ENCODE assay signal across 10 mouse cellular contexts in the genomic region with DNA sequence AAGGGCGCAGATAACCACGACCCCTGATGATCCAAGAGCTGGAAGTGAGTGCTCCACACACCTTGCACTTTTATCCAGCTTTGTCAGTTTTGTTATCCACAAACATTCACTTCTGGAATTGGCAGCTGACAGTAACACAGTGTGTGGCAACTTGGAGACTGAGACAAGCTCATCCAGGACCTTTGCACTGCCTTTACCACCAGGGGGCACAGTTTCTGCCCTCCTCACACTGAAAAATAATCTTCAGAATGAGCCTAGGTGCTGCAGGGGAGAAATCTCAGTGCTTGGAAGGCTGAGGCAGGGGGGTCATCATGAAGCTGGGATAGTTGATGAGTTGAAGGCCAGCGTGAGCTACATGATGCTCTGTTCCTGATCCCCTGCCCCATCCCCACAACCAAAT.
A peak's percentile ranks its signal among the peaks of the same experiment; 100 is the strongest.
DNase-seq lines count a peak whose midpoint lies in the region; ATAC-seq and TF ChIP-seq lines count a peak whose summit lies in the region.
"Had no signal": no experiment of that assay in that cellular context is flagged by ENCODE, and none has a peak within 500 bp of the region (broad histone marks: within the 10 kb centered on the region; RNA-seq: fewer than 3 reads in every experiment).

No protein-coding gene starts in this region.

- TF ChIP-seq POLR2A in embryonic fibroblast, embryonic 13.5 days (IDR thresholded peaks at IDR 0.05; ENCODE audit: low read depth, low read length): no peak
- TF ChIP-seq POLR2A in lung, adult 2 months (IDR thresholded peaks at IDR 0.05; ENCODE audit: borderline replicate concordance, extremely low read depth, low read depth, low read length): no peak

- H3K9me3 ChIP-seq in hindbrain, postnatal 0 days (ENCODE audit: low read length): no peaks in the 10 kb centered on the region
- H3K9me3 ChIP-seq in hindbrain, embryonic 13.5 days: no peaks in the 10 kb centered on the region
- H3K9me3 ChIP-seq in midbrain, embryonic 10.5 days (replicated peaks): no peaks in the 10 kb centered on the region
- H3K9me3 ChIP-seq in midbrain, embryonic 13.5 days: no peaks in the 10 kb centered on the region
- H3K9me3 ChIP-seq: midbrain, embryonic 12.5 days had no signal

- no peak overlapping the region for H3K27ac ChIP-seq in hindbrain, postnatal 0 days
- H3K27ac ChIP-seq in hindbrain, embryonic 13.5 days: no peak overlapping the region
- no peak overlapping the region for H3K27ac ChIP-seq in midbrain, embryonic 10.5 days (replicated peaks)
- H3K27ac ChIP-seq in midbrain, embryonic 13.5 days: no peak overlapping the region
- no peak overlapping the region for H3K27ac ChIP-seq in embryonic fibroblast, embryonic 13.5 days (ENCODE audit: insufficient read depth, low read length)
- H3K27ac ChIP-seq: midbrain, embryonic 12.5 days had no signal

- H3K9ac ChIP-seq in hindbrain, postnatal 0 days (replicated peaks; ENCODE audit: low read length): no peak overlapping the region
- no peak overlapping the region for H3K9ac ChIP-seq in hindbrain, embryonic 13.5 days
- H3K9ac ChIP-seq in midbrain, embryonic 13.5 days (replicated peaks): no peak overlapping the region
- H3K9ac ChIP-seq: midbrain, embryonic 12.5 days had no signal

- TF ChIP-seq CTCF in hindbrain, postnatal 0 days (IDR thresholded peaks at IDR 0.05; ENCODE audit: low read depth): peak; percentile 49
- peak; percentile 43 for TF ChIP-seq CTCF in Patski (IDR thresholded peaks at IDR 0.05)
- TF ChIP-seq CTCF in embryonic fibroblast, embryonic 13.5 days (IDR thresholded peaks at IDR 0.05; ENCODE audit: borderline replicate concordance, insufficient read depth, low read length): peak; percentile 38; the same call in 1 of the 2 replicates
- no peak for TF ChIP-seq CTCF in lung, adult 2 months (IDR thresholded peaks at IDR 0.05; ENCODE audit: insufficient read depth, low read length)

- WGBS in hindbrain, postnatal 0 days: 76% methylated on average over 3 of the region's 3 CpGs
- WGBS in hindbrain, embryonic 13.5 days: 72% methylated on average over 3 of the region's 3 CpGs
- 83% methylated on average over 3 of the region's 3 CpGs for WGBS in midbrain, embryonic 10.5 days
- WGBS in midbrain, embryonic 13.5 days: 74% methylated on average over 3 of the region's 3 CpGs
- 63% methylated on average over 3 of the region's 3 CpGs for WGBS in lung, adult 2 months

- ATAC-seq in hindbrain, postnatal 0 days: no peak
- ATAC-seq in hindbrain, embryonic 13.5 days (ENCODE audit: low FRiP score): no peak
- no peak for ATAC-seq in midbrain, embryonic 13.5 days
- no peak for ATAC-seq in Patski

- DNase-seq in hindbrain, postnatal 0 days (ENCODE audit: low spot score): no peak
- DNase-seq in midbrain, embryonic 10.5 days (ENCODE audit: low spot score): peak; percentile 16
- no peak for DNase-seq in Patski (ENCODE audit: low read depth, low spot score)
- no peak for DNase-seq in left cerebral cortex, postnatal 4 days
- DNase-seq in lung, adult 2 months: no peak
- DNase-seq: gastrocnemius, postnatal 14 days had no signal

- POLR2A ChIA-PET in Patski (lab: Charles Lee): no interaction called here

- H3K4me1 ChIP-seq in hindbrain, postnatal 0 days (ENCODE audit: insufficient read depth, low read length): no peaks in the 10 kb centered on the region
- H3K4me1 ChIP-seq in hindbrain, embryonic 13.5 days (replicated peaks): no peaks in the 10 kb centered on the region
- H3K4me1 ChIP-seq in midbrain, embryonic 10.5 days: no peaks in the 10 kb centered on the region
- no peaks in the 10 kb centered on the region for H3K4me1 ChIP-seq in midbrain, embryonic 13.5 days (replicated peaks)
- no peaks in the 10 kb centered on the region for H3K4me1 ChIP-seq in embryonic fibroblast, embryonic 13.5 days (ENCODE audit: control insufficient read depth, insufficient read depth, low read length)
- no peaks in the 10 kb centered on the region for H3K4me1 ChIP-seq in lung, adult 2 months (ENCODE audit: control insufficient read depth, insufficient read depth, low read length)
- H3K4me1 ChIP-seq: midbrain, embryonic 12.5 days had no signal

- CTCF ChIA-PET in Patski (lab: Charles Lee): interaction anchor here (1.0 to 1.9 kb wide), 6 partner anchors 8 to 85 kb away, joined by 3 to 16 read pairs (median 4); no protein-coding TSS in a partner anchor

- no peak overlapping the region for H3K4me2 ChIP-seq in hindbrain, postnatal 0 days (ENCODE audit: low read depth, low read length)
- H3K4me2 ChIP-seq in hindbrain, embryonic 13.5 days: no peak overlapping the region
- no peak overlapping the region for H3K4me2 ChIP-seq in midbrain, embryonic 13.5 days (replicated peaks)
- H3K4me2 ChIP-seq: midbrain, embryonic 12.5 days had no signal

- in situ Hi-C loops in Patski (cut with MboI; ENCODE audit: low pct_unique_long_range_greater_than_20kb): no loop called here

- H3K27me3 ChIP-seq in hindbrain, postnatal 0 days (ENCODE audit: insufficient read depth, low read length): no peaks in the 10 kb centered on the region
- H3K27me3 ChIP-seq in hindbrain, embryonic 13.5 days: no peaks in the 10 kb centered on the region
- no peaks in the 10 kb centered on the region for H3K27me3 ChIP-seq in midbrain, embryonic 10.5 days (ENCODE audit: low read depth, poor library complexity, severe bottlenecking)
- no peaks in the 10 kb centered on the region for H3K27me3 ChIP-seq in midbrain, embryonic 13.5 days
- no peaks in the 10 kb centered on the region for H3K27me3 ChIP-seq in Patski
- H3K27me3 ChIP-seq: midbrain, embryonic 12.5 days had no signal

- intact Hi-C loops in left cerebral cortex, postnatal 4 days (cut with DNase I): no loop called here

- H3K36me3 ChIP-seq in hindbrain, postnatal 0 days (ENCODE audit: insufficient read depth, low read length): no peaks in the 10 kb centered on the region
- H3K36me3 ChIP-seq in hindbrain, embryonic 13.5 days: no peaks in the 10 kb centered on the region
- H3K36me3 ChIP-seq in midbrain, embryonic 10.5 days: no peaks in the 10 kb centered on the region
- H3K36me3 ChIP-seq in midbrain, embryonic 13.5 days: no peaks in the 10 kb centered on the region
- H3K36me3 ChIP-seq: midbrain, embryonic 12.5 days had no signal

- no peak overlapping the region for H3K4me3 ChIP-seq in hindbrain, postnatal 0 days (ENCODE audit: low read length)
- no peak overlapping the region for H3K4me3 ChIP-seq in hindbrain, embryonic 13.5 days
- no peak overlapping the region for H3K4me3 ChIP-seq in midbrain, embryonic 10.5 days
- H3K4me3 ChIP-seq in midbrain, embryonic 13.5 days (replicated peaks): no peak overlapping the region
- no peak overlapping the region for H3K4me3 ChIP-seq in embryonic fibroblast, embryonic 13.5 days (ENCODE audit: insufficient read depth, low read length)
- H3K4me3 ChIP-seq in lung, adult 2 months (replicated peaks; ENCODE audit: extremely low read depth, low read depth, low read length): no peak overlapping the region
- H3K4me3 ChIP-seq: midbrain, embryonic 12.5 days had no signal
